Mouse (Mus musculus) neutrophil, adult 59 days (primary cell): Measurements from ENCODE around the gene Lce1i. TPM values are rescaled to one million over a fixed set of nuclear protein-coding genes. Genes with fewer than 3 reads are reported as not detected.

Experiments
- total RNA-seq, 2 experiments: library from RNA; stranded (reverse); gene quantifications; 1 replicate in 1 of 2; 2 replicates in 1 of 2; pipeline ENCODE4 v1.2.4; 2023

Gene Lce1i
- not detected for total RNA-seq

DNA sequence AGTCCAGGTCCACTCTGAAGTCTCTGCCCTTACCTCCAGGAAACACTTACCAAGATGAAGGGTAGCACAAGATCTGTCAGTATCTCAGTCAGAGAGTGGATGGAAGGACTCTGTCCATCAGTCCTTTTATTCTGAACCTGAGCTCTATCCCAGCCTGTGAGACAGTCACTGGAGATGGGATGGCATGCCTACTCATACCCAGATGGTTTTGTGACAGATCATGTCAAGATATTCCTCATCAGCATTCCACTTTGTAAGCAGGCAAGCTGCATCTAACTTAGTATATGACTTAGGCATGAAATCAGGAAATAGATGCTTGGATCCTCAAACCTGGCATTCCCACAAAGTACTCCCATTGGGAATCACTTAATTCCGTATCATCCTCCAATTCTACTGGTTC is at the start of gene Lce1i:
Gene Lce1i (minus strand): TSS at position 101 of the 400 bp plus-strand sequence.

DNA sequence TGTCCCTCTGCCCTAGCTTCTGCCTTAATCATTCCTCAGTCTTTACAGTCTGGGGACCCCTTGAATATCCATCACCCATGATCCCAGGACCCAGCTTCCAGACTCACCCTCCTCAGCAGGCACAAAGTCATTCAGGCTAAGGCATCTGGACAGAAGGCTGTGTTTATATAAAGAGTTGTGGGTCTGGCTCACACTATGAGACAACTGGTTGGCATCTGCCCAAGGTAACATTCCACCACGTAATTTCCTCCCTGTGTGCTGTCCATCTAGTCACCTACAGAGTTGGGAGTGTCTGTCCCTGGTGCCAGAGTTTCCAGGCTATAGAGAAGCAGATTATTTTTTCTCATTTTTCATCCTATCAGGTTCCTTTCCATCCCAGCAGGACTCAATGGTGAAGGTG is 48.4 kb upstream of the Lce1i start, which contains the start of gene Kprp:
Gene Kprp (minus strand): TSS at position 140 of the 400 bp plus-strand sequence.

DNA sequence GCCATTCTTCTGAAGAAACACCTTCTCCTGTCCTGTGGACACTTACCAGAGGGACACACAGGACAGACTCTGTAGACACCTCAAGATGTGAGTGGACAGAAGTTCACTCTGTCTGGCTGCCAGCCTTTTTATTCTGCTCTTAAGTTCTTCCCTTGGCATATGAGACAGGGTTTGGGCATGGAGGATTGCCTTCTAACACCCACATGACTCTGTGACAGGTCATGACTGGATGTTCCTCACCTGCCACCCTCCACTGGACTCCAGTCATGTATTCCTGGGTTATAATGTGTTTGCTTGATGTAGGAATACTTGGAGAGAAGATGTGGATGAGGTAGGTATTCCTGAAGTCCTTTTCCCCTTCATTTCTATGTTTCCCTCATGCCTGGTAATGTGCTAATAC is 29.1 kb upstream of the Lce1i start, which contains the start of gene Lce1k:
Gene Lce1k (minus strand): TSS at position 101 of the 400 bp plus-strand sequence.

DNA sequence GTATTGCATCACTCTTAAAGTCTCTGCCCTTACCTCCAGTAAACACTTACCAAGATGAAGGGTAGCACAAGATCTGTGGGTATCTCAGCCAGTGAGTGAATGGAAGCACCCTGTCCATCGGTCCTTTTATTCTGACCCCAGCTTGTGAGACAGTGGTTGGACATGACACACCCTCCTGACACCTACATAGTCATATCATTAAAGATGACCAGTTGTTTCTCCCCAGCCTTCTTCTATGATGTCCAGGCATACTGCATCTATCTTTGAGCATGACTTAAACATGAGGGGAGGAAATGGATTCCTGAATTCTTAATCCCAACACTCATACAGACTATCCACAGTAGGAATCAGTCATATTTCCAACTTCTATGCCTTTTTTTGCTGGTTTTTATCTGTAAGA is 11.7 kb upstream of the Lce1i start, which contains the start of gene Lce1j:
Gene Lce1j (minus strand): TSS at position 101 of the 400 bp plus-strand sequence.

DNA sequence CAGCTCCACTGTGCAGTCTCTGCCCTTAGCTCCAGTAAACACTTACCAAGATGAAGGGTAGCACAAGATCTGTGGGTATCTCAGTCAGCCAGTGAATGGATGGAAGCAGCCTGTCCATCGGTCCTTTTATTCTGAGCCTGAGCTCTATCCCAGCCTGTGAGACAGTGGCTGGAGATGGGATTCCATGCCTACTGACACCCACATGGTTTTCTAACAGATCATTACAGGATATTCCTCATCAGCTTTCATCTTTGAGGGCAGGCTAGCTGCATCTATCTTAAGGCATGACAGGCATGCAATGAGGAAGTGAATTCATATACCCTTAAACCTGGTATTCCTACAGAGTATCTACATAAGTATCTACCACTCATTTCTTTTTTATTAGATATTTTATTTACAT is 13.7 kb downstream of the Lce1i start, which contains the start of gene Lce1h:
Gene Lce1h (minus strand): TSS at position 101 of the 400 bp plus-strand sequence.

DNA sequence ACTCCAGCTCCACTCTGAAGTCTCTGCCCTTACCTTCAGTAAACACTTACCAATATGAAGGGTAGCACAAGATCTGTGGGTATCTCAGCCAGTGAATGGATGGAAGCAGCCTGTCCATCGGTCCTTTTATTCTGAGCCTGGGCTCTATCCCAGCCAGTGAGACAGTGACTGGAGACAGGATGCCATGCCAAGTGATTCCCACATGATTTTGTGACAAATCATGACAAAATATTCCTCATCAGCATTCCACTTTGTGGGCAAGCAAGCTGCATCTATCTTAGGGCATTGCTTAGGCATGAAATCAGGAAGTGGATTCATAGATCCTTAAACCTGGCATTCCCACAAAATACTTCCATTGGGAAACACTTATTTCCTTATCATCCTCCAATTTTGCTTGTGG is 26.5 kb downstream of the Lce1i start, which contains the start of gene Lce1g:
Gene Lce1g (minus strand): TSS at position 101 of the 400 bp plus-strand sequence.

DNA sequence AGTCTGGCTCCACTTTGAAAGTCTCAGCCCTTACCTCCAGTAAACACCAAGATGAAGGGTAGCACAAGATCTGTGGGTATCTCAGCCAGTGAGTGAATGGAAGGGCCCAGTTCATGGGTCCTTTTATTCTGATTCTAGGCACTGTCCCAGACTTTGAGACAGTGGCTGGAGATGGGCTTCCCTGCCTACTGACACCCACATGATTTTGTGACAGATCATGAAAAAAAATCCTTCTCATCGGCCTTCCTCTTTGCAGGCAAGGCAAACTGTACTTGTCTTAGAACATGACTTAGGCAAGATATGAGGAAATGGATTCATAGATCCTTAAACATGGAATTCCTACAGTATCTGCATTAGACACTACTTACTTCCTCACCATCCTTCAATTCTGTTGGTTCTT is 39.7 kb downstream of the Lce1i start, which contains the start of gene Gm38119:
Gene Gm38119 (minus strand): TSS at position 101 of the 400 bp plus-strand sequence.

Other genes starting within 250 kb of the Lce1i start
- not detected for gene 2310046K23Rik, start 244.4 kb downstream of the Lce1i start, total RNA-seq
- not detected for gene Ivl, start 205.2 kb downstream of the Lce1i start, total RNA-seq
- gene Smcp, start 189.9 kb downstream of the Lce1i start, total RNA-seq = not detected
- gene 2210017I01Rik, start 171.4 kb downstream of the Lce1i start, total RNA-seq = not detected
- gene Lce6a, start 157.2 kb downstream of the Lce1i start, total RNA-seq = not detected
- not detected for gene Lce1a1, start 130.6 kb downstream of the Lce1i start, total RNA-seq
- gene Lce1b, start 122.0 kb downstream of the Lce1i start, total RNA-seq = not detected
- gene Lce1a2, start 108.6 kb downstream of the Lce1i start, total RNA-seq = not detected
- not detected for gene Lce1c, start 99.7 kb downstream of the Lce1i start, total RNA-seq
- not detected for gene Lce1d, start 91.7 kb downstream of the Lce1i start, total RNA-seq
- not detected for gene Lce1e, start 69.8 kb downstream of the Lce1i start, total RNA-seq
- gene Lce1f, start 58.5 kb downstream of the Lce1i start, total RNA-seq = not detected
- not detected for gene Gm38119, start 39.8 kb downstream of the Lce1i start, total RNA-seq
- gene Lce1g, start 26.6 kb downstream of the Lce1i start, total RNA-seq = not detected
- not detected for gene Lce1h, start 13.8 kb downstream of the Lce1i start, total RNA-seq
- not detected for gene Lce1j, start 11.6 kb upstream of the Lce1i start, total RNA-seq
- gene Lce1k, start 29.0 kb upstream of the Lce1i start, total RNA-seq = not detected
- gene Kprp, start 48.3 kb upstream of the Lce1i start, total RNA-seq = not detected
- gene Lce1l, start 72.4 kb upstream of the Lce1i start, total RNA-seq = not detected
- gene 2310050C09Rik, start 91.3 kb upstream of the Lce1i start, total RNA-seq = not detected
- gene Lce3a, start 147.3 kb upstream of the Lce1i start, total RNA-seq = not detected
- not detected for gene Lce3b, start 154.1 kb upstream of the Lce1i start, total RNA-seq
- gene Lce3c, start 165.6 kb upstream of the Lce1i start, total RNA-seq = not detected
- not detected for gene Lce3d, start 178.5 kb upstream of the Lce1i start, total RNA-seq
- not detected for gene Lce3e, start 188.2 kb upstream of the Lce1i start, total RNA-seq
- not detected for gene Lce3f, start 213.3 kb upstream of the Lce1i start, total RNA-seq
- gene Crct1, start 236.8 kb upstream of the Lce1i start, total RNA-seq = not detected
- not detected for gene Lce1m, start 240.2 kb upstream of the Lce1i start, total RNA-seq